Mouse (Mus musculus) bone marrow, adult 2 months (tissue): ENCODE measurements around the gene Foxi2.
A peak's percentile ranks its signal among the peaks of the same experiment; 100 is the strongest.

Experiments
- CTCF ChIP-seq: fragments of 200-500 bp; IDR thresholded peaks from 2 replicates; pipeline ENCODE4 v1.5.1; 2011; ENCODE audit warnings: low read length, control low read depth; ENCODE audit not compliant: control insufficient read depth, insufficient read depth
- POLR2A ChIP-seq: fragments of 200-500 bp; IDR thresholded peaks from 2 replicates; pipeline ENCODE4 v1.6.1; 2011; ENCODE audit warnings: low read depth, mild to moderate bottlenecking, control low read depth, low read length, borderline replicate concordance; ENCODE audit not compliant: control insufficient read depth

DNA sequence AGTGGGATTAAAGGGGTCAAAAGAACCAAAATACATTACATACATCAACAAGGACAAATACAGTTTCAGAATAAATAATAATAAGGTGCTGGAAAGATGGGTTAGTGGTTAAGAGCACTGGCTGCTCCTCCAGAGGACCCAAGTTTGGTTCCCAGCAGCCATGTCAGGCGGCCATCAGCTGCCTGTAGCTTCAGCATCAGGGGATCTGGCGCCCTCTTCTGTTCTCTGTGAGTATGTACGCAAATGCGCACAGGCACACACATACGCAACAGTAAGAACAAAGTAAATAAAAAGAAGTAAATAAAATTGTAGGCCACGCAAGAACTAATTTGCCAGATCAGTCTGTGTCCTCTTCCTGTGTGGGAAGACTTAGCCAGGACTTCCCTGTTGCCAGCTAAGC lies 18.7 kb downstream of the Foxi2 start:
- TF ChIP-seq CTCF (peak; percentile 17; the same call in 1 of the 2 replicates), POLR2A (no peak)
